Mouse (Mus musculus): Measurements from ENCODE around the gene 1700022I11Rik. TPM values are rescaled to one million over a fixed set of nuclear protein-coding genes. Genes with fewer than 3 reads are reported as not detected.
A peak's percentile ranks its signal among the peaks of the same experiment; 100 is the strongest.

Gene 1700022I11Rik
- polyA plus RNA-seq, 1 experiment from 2014 or later, result 0.30 TPM

GRCm38 (mm10) chr4:42949051-42949675, 20.2 kb upstream of the 1700022I11Rik start:
- DNase-seq (ENCODE audit: low spot score), result no peak
- Histone ChIP-seq H3K4me3 (ENCODE audit: low read depth, low read length) (peak overlapping the region; percentile 17), H3K4me2 (replicated peaks; ENCODE audit: low read depth, low read length) (peak overlapping the region; percentile 90), H3K27me3 (replicated peaks; ENCODE audit: insufficient read depth, low read length) (0 out of 2 replicates have a peak, but pooled peaks cover 7% of the 10 kb centered on the region), H3K9me3 (ENCODE audit: low read length) (no peaks in the 10 kb centered on the region), H3K36me3 (ENCODE audit: insufficient read depth, low read length) (no peaks in the 10 kb centered on the region), H3K4me1 (ENCODE audit: insufficient read depth, low read depth, low read length) (0 out of 2 replicates have a peak, but pooled peaks cover 5% of the 10 kb centered on the region), H3K27ac (ENCODE audit: low read length) (no peak overlapping the region), H3K9ac (replicated peaks; ENCODE audit: low read depth) (no peak overlapping the region)
- ATAC-seq, result no peak
- WGBS, result 8% methylated on average over 14 of the region's 14 CpGs
- TF ChIP-seq EP300 (IDR thresholded peaks at IDR 0.05) (no peak), CTCF (IDR thresholded peaks at IDR 0.05) (no peak)

GRCm38 (mm10) chr4:42949676-42950051, 19.7 kb upstream of the 1700022I11Rik start, which contains the start of gene Dnajb5:
Dnajb5 (plus strand) TSS chr4:42949814.
- DNase-seq (ENCODE audit: low spot score) (peak; percentile 99), ATAC-seq (peak; percentile 98)
- Histone ChIP-seq H3K27ac (ENCODE audit: low read length) (peak within 1 kb of the TSS; percentile 95), H3K4me2 (replicated peaks; ENCODE audit: low read depth, low read length) (peak within 1 kb of the TSS; percentile 90), H3K9me3 (ENCODE audit: low read length) (no peaks in the 10 kb centered on the region), H3K27me3 (replicated peaks; ENCODE audit: insufficient read depth, low read length) (0 out of 2 replicates have a peak, but pooled peaks cover 7% of the 10 kb centered on the region), H3K9ac (replicated peaks; ENCODE audit: low read depth) (peak within 1 kb of the TSS; percentile 86), H3K36me3 (ENCODE audit: insufficient read depth, low read length) (no peaks in the 10 kb centered on the region), H3K4me1 (ENCODE audit: insufficient read depth, low read depth, low read length) (0 out of 2 replicates have a peak, but pooled peaks cover 5% of the 10 kb centered on the region), H3K4me3 (ENCODE audit: low read depth, low read length) (peak within 1 kb of the TSS; percentile 81)
- TF ChIP-seq CTCF (IDR thresholded peaks at IDR 0.05), result no peak
- no peak for TF ChIP-seq EP300 (IDR thresholded peaks at IDR 0.05)
- 2% methylated on average over 28 of the region's 39 CpGs for WGBS

- peak; percentile 83 for ATAC-seq
- TF ChIP-seq EP300 (IDR thresholded peaks at IDR 0.05) (no peak), CTCF (IDR thresholded peaks at IDR 0.05) (no peak)
- Histone ChIP-seq H3K4me2 (replicated peaks; ENCODE audit: low read depth, low read length) (peak overlapping the region; percentile 90), H3K27me3 (replicated peaks; ENCODE audit: insufficient read depth, low read length) (0 out of 2 replicates have a peak, but pooled peaks cover 7% of the 10 kb centered on the region), H3K27ac (ENCODE audit: low read length) (peak overlapping the region; percentile 95), H3K9ac (replicated peaks; ENCODE audit: low read depth) (peak overlapping the region; percentile 86), H3K36me3 (ENCODE audit: insufficient read depth, low read length) (no peaks in the 10 kb centered on the region), H3K9me3 (ENCODE audit: low read length) (no peaks in the 10 kb centered on the region), H3K4me1 (ENCODE audit: insufficient read depth, low read depth, low read length) (0 out of 2 replicates have a peak, but pooled peaks cover 5% of the 10 kb centered on the region), H3K4me3 (ENCODE audit: low read depth, low read length) (peak overlapping the region; percentile 81)
- WGBS, result 6% methylated on average over 7 of the region's 27 CpGs
- peak; percentile 94 for DNase-seq (ENCODE audit: low spot score)
Measured at GRCm38 (mm10) chr4:42950065-42950558, 19.3 kb upstream of the 1700022I11Rik start.

DNA sequence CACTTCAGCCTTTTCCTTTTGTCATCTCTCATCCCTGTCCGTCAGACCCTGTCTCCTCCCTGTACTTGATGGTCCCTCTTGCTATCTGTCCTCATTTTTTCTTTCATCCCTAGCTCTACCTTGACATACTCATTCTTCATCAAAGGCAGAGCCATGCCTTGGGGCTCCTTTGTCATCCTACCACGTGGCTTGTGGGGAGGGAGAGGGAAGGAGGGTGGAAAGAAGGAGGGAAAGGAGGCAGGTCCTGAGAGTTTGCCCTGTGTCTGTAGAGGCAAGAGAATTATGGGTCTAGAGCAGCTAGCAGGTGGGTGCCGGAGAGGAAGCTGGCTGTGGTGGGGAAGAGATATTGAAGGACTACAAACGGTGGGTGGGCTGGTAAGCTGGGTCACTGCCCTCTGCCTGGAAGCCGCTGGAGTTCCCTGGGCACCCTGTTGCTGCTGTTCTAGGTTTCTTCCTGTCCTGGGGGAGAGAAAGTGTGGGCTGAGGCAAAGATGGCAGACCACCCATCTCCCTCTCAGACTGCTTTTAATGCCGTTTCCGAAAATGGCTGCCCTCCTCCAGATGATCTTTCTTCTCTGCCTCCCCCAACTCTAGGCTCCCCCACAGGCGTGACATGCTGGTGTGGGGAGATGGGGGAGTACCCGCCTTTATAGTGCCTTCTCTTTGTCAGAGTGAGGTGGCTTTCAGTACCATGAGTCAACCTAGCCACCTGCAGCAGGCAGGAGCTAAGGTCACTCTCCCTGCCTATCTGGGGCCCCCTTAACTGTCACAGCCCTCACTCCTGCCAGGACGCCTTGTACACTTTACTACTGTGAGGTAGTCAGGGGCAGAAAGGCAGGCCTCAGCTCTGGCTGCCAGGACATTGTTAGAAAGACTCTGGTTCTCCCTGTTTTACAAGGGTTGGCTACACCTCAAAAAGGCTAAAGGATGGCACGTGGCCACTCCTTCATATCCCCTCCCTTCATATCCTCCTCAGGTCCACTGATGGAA, 17.9 kb upstream of the 1700022I11Rik start:
- no peaks in the 10 kb centered on the region for H3K36me3 ChIP-seq (ENCODE audit: insufficient read depth, low read length)
- 0 out of 2 replicates have a peak, but pooled peaks cover 5% of the 10 kb centered on the region for H3K4me1 ChIP-seq (ENCODE audit: insufficient read depth, low read depth, low read length)
- no peak for DNase-seq (ENCODE audit: low spot score)
- no peak for ATAC-seq
- WGBS, result 67% methylated on average over 10 of the region's 11 CpGs
- no peaks in the 10 kb centered on the region for H3K9me3 ChIP-seq (ENCODE audit: low read length)
- H3K4me3 ChIP-seq (ENCODE audit: low read depth, low read length), result no peak overlapping the region
- H3K9ac ChIP-seq (replicated peaks; ENCODE audit: low read depth), result no peak overlapping the region
- 0 out of 2 replicates have a peak, but pooled peaks cover 7% of the 10 kb centered on the region for H3K27me3 ChIP-seq (replicated peaks; ENCODE audit: insufficient read depth, low read length)
- TF ChIP-seq CTCF (IDR thresholded peaks at IDR 0.05), result no peak
- TF ChIP-seq EP300 (IDR thresholded peaks at IDR 0.05), result no peak
- H3K4me2 ChIP-seq (replicated peaks; ENCODE audit: low read depth, low read length), result 0 out of 2 replicates have a peak overlapping the region, but pooled peaks have one; percentile 90
- no peak overlapping the region for H3K27ac ChIP-seq (ENCODE audit: low read length)

DNA sequence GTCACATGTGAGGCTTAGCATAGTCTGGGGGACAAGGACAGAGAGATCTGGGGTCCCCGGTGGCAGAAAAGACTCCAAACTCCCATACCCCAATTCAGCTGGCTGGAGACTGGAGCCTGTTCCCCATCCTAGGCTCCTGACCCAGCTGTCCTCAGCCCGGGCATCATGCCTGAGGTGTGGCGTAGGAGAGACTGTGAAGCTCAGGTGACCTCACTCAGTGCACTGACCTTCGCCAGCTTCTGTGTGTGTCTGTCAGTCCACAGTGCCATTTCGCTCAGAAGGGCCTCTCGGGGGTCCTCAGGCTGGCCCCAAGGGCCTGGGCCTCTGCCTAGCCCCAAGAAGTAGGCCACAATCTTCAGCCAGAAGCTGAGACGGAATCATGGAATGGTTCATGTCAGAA, 16.8 kb upstream of the 1700022I11Rik start:
- WGBS, result 90% methylated on average over 7 of the region's 7 CpGs
- ATAC-seq (no peak), DNase-seq (ENCODE audit: low spot score) (no peak)
- H3K4me2 ChIP-seq (replicated peaks; ENCODE audit: low read depth, low read length), result no peak overlapping the region
- no peak overlapping the region for H3K4me3 ChIP-seq (ENCODE audit: low read depth, low read length)
- no peak overlapping the region for H3K9ac ChIP-seq (replicated peaks; ENCODE audit: low read depth)
- no peaks in the 10 kb centered on the region for H3K9me3 ChIP-seq (ENCODE audit: low read length)
- H3K27me3 ChIP-seq (replicated peaks; ENCODE audit: insufficient read depth, low read length), result 0 out of 2 replicates have a peak, but pooled peaks cover 7% of the 10 kb centered on the region
- 0 out of 2 replicates have a peak, but pooled peaks cover 7% of the 10 kb centered on the region for H3K36me3 ChIP-seq (ENCODE audit: insufficient read depth, low read length)
- TF ChIP-seq EP300 (IDR thresholded peaks at IDR 0.05), result no peak
- TF ChIP-seq CTCF (IDR thresholded peaks at IDR 0.05), result no peak
- H3K27ac ChIP-seq (ENCODE audit: low read length), result no peak overlapping the region
- H3K4me1 ChIP-seq (ENCODE audit: insufficient read depth, low read depth, low read length), result 0 out of 2 replicates have a peak, but pooled peaks cover 5% of the 10 kb centered on the region

Data from lung, postnatal 0 days (tissue).